Mouse (Mus musculus): Measurements from ENCODE around the gene Gm49369.
"Not testable (repeated sequence)": the region's sequence is repeated elsewhere in the genome, so short reads cannot be mapped to it uniquely, and the experiment has no call there.

The Gm49369 gene

DNA sequence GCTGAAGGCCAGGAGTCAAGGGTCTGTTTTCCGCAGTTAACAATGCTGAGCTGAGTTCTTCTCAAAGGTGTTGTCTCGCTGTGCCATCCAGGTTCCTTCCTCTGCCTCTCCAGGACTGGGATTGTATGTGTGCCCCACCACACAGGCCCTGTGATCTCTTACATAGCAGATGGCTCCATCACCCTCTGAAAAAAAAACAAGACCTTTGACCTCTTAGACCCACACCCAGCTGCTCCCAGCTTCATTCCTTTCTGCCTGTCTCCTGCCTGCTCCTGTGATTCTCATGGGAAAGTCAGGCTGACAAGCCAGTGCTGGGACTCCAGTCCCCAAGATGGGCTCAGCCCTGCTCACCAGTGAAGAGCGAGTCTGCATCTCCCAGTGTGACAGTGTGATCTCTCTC, 54.0 kb downstream of the Gm49369 start:
- no peak for DNase-seq (ENCODE audit: low read depth, low spot score)

GRCm38 (mm10) chr7:142326714-142327445, 55.6 kb downstream of the Gm49369 start:
- no peak for DNase-seq (ENCODE audit: low read depth, low spot score)

- peak; percentile 31 for DNase-seq (ENCODE audit: low read depth, low spot score)
Observed at GRCm38 (mm10) chr7:142323396-142324117, 58.9 kb downstream of the Gm49369 start.

DNA sequence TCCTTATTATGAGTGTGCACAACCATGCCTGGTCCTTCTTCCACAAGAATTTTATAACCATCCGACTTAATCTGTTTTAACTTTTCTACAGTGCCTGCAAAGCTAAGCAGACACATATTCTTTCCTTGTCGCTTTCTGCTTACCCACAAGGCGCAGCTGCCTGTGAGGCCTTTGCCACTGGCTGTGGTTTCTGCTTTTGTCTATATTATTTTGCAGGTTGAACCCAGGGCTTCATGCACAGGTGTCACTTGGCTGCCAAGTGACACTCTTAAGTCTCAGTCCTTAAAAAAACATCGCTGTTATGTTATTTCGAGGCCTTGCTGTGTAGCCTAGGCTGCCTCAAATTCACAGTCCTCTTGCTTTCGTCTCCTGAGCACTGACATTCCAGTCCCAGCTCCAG, 59.8 kb downstream of the Gm49369 start:
- no peak for DNase-seq (ENCODE audit: low read depth, low spot score)

GRCm38 (mm10) chr7:142321637-142322306, 60.7 kb downstream of the Gm49369 start:
- not testable (repeated sequence) for DNase-seq (ENCODE audit: low read depth, low spot score)

Data from brain, adult 2 months (tissue).